Mouse (Mus musculus) heart, postnatal 0 days (tissue): ENCODE data around the gene Fkrp. TPM values are rescaled to one million over a fixed set of nuclear protein-coding genes. Genes with fewer than 3 reads are reported as not detected.

ENCODE experiments used
- ATAC-seq: fragments of 200-750 bp; cut with Nextera tagmentation; 2 replicates; pipeline ENCODE4 v1.8.0; 2017; ENCODE audit warnings: low read depth, moderate number of reproducible peaks, moderate library complexity; ENCODE audit not compliant: insufficient read depth
- DNase-seq: peaks from one replicate; pipeline ENCODE4 v3.0.0-alpha.2; 2016; ENCODE audit warnings: low spot score
- H3K27ac ChIP-seq: fragments of 300-500 bp; sonication (generic); 2 replicates; pipeline ENCODE4 v1.5.1; 2014; ENCODE audit warnings: low read depth, mild to moderate bottlenecking
- H3K27me3 ChIP-seq: fragments of 300-500 bp; sonication (generic); 2 replicates; pipeline ENCODE4 v1.6.1; 2014; ENCODE audit warnings: low read length, mixed read lengths; ENCODE audit not compliant: control insufficient read depth, insufficient read depth
- H3K36me3 ChIP-seq: fragments of 300-500 bp; sonication (generic); replicated peaks from 2 replicates; pipeline ENCODE4 v1.6.1; 2014; ENCODE audit warnings: low read length, mixed read lengths; ENCODE audit not compliant: control insufficient read depth, insufficient read depth
- H3K4me1 ChIP-seq: fragments of 300-500 bp; sonication (generic); 2 replicates; pipeline ENCODE4 v1.6.1; 2014; ENCODE audit warnings: antibody characterized with exemption; ENCODE audit not compliant: control insufficient read depth, insufficient read depth
- H3K4me2 ChIP-seq: fragments of 300-500 bp; sonication (generic); 2 replicates; pipeline ENCODE4 v1.6.1; 2014; ENCODE audit warnings: low read depth, mild to moderate bottlenecking, low read length, moderate library complexity
- H3K4me3 ChIP-seq: fragments of 300-500 bp; sonication (generic); 2 replicates; pipeline ENCODE4 v1.5.1; 2014; ENCODE audit warnings: low read depth, low read length
- H3K9ac ChIP-seq: fragments of 300-500 bp; sonication (generic); replicated peaks from 2 replicates; pipeline ENCODE4 v1.6.1; 2014; ENCODE audit warnings: low read depth, low read length, mixed read lengths
- H3K9me3 ChIP-seq: fragments of 300-500 bp; sonication (generic); replicated peaks from 2 replicates; pipeline ENCODE4 v1.6.1; 2016; ENCODE audit warnings: low read length; ENCODE audit not compliant: control insufficient read depth
- CTCF ChIP-seq: IDR thresholded peaks from 2 replicates; pipeline ENCODE4 v1.5.1; 2016; ENCODE audit warnings: antibody characterized with exemption, control low read depth, low read depth
- EP300 ChIP-seq: IDR thresholded peaks from 2 replicates; pipeline ENCODE4 v1.6.1; 2016; ENCODE audit warnings: antibody characterized with exemption, low read depth
- WGBS: fragments of 180-500 bp; shearing (Covaris S2); extraction: QIAGEN DNeasy Blood & Tissue Kit; methylation state at CpG from one replicate; pipeline ENCODE4 v1.1.7; 2014; 5-methylcytosine and 5-hydroxymethylcytosine counted together
- polyA plus RNA-seq: library from polyadenylated mRNA; unstranded; fragments of >200 nt; fragmentation: Nextera tagmentation; extraction: Ambion mirVana; gene quantifications from 2 replicates; pipeline ENCODE4 v1.2.1, GENCODE M21; 2015
- total RNA-seq: library from RNA; depleted of rRNA; stranded (reverse); fragments of >200 nt; gene quantifications from 2 replicates; pipeline ENCODE4 v1.2.3, GENCODE M21; 2014; ENCODE audit warnings: low replicate concordance

Gene Fkrp
- total and polyA plus RNA-seq, 2 experiments from 2014 or later: 28.9 to 54.2 TPM

- TF ChIP-seq EP300 (no peak), CTCF (no peak)
- WGBS: 41% methylated on average over 17 of the region's 17 CpGs
- Histone ChIP-seq H3K9me3 (no peaks in the 10 kb centered on the region), H3K27ac (no peak overlapping the region), H3K4me2 (peak overlapping the region; percentile 65), H3K4me3 (peak overlapping the region; percentile 28; the same call in 1 of the 2 replicates), H3K36me3 (peaks cover 39% of the 10 kb centered on the region), H3K4me1 (peaks cover 5% of the 10 kb centered on the region; the same call in 1 of the 2 replicates), H3K27me3 (no peaks in the 10 kb centered on the region), H3K9ac (no peak overlapping the region)
- ATAC-seq (no peak), DNase-seq (no peak)
These were observed 4.9 kb downstream of the Fkrp start for GRCm38 (mm10) chr7:16811649-16812070.

- WGBS: 21% methylated on average over 86 of the region's 90 CpGs
- Histone ChIP-seq H3K27ac (no peak overlapping the region), H3K4me1 (peaks cover 5% of the 10 kb centered on the region; the same call in 1 of the 2 replicates), H3K4me2 (peak overlapping the region; percentile 65), H3K9ac (no peak overlapping the region), H3K9me3 (no peaks in the 10 kb centered on the region), H3K36me3 (peaks cover 44% of the 10 kb centered on the region), H3K4me3 (peak overlapping the region; percentile 28), H3K27me3 (no peaks in the 10 kb centered on the region)
- TF ChIP-seq EP300: no peak
- TF ChIP-seq CTCF: peak; percentile 19; the same call in 1 of the 2 replicates
- DNase-seq (peak; percentile 30), ATAC-seq (peak; percentile 47)
These were observed 5.4 kb downstream of the Fkrp start for GRCm38 (mm10) chr7:16810920-16811648.

- H3K36me3 ChIP-seq: peaks cover 44% of the 10 kb centered on the region
- no peaks in the 10 kb centered on the region for H3K27me3 ChIP-seq
- H3K27ac ChIP-seq: no peak overlapping the region
- ATAC-seq: no peak
- DNase-seq: no peak
- 76% methylated on average over 28 of the region's 28 CpGs for WGBS
- H3K4me3 ChIP-seq: peak overlapping the region; percentile 28; the same call in 1 of the 2 replicates
- peak overlapping the region; percentile 65 for H3K4me2 ChIP-seq
- H3K9me3 ChIP-seq: no peaks in the 10 kb centered on the region
- no peak for TF ChIP-seq EP300
- TF ChIP-seq CTCF: no peak
- peaks cover under 1% of the 10 kb centered on the region; the same call in 1 of the 2 replicates for H3K4me1 ChIP-seq
- no peak overlapping the region for H3K9ac ChIP-seq
These were observed 6.1 kb downstream of the Fkrp start for GRCm38 (mm10) chr7:16810399-16810919.

- Histone ChIP-seq H3K4me3 (no peak overlapping the region), H3K9ac (no peak overlapping the region), H3K4me1 (no peaks in the 10 kb centered on the region; the same call in 1 of the 2 replicates), H3K27me3 (no peaks in the 10 kb centered on the region), H3K4me2 (no peak overlapping the region), H3K27ac (no peak overlapping the region), H3K36me3 (peaks cover 43% of the 10 kb centered on the region), H3K9me3 (no peaks in the 10 kb centered on the region)
- ATAC-seq: peak; percentile 13; the same call in 1 of the 2 replicates
- peak; percentile 75 for DNase-seq
- no peak for TF ChIP-seq EP300
- TF ChIP-seq CTCF: peak; percentile 85
- 21% methylated on average over 10 of the region's 10 CpGs for WGBS
These were observed 6.8 kb downstream of the Fkrp start for GRCm38 (mm10) chr7:16809739-16810138.

GRCm38 (mm10) chr7:16808647-16809046, 7.9 kb downstream of the Fkrp start:
- H3K4me3 ChIP-seq: no peak overlapping the region
- no peaks in the 10 kb centered on the region; the same call in 1 of the 2 replicates for H3K4me1 ChIP-seq
- no peak for DNase-seq
- H3K27me3 ChIP-seq: no peaks in the 10 kb centered on the region
- no peak overlapping the region for H3K4me2 ChIP-seq
- H3K36me3 ChIP-seq: peaks cover 32% of the 10 kb centered on the region
- H3K27ac ChIP-seq: no peak overlapping the region
- ATAC-seq: no peak; the same call in 1 of the 2 replicates
- TF ChIP-seq EP300 (no peak), CTCF (no peak)
- no peak overlapping the region for H3K9ac ChIP-seq
- no peaks in the 10 kb centered on the region for H3K9me3 ChIP-seq
- WGBS: 82% methylated on average over 9 of the region's 9 CpGs
